Mouse (Mus musculus) thymus, postnatal 0 days (tissue): Measurements from ENCODE around the gene Zfp174. TPM values are rescaled to one million over a fixed set of nuclear protein-coding genes. Genes with fewer than 3 reads are reported as not detected.
A peak's percentile ranks its signal among the peaks of the same experiment; 100 is the strongest.
"Not testable (repeated sequence)": the region's sequence is repeated elsewhere in the genome, so short reads cannot be mapped to it uniquely, and the experiment has no call there.

Source experiments
- DNase-seq: peaks from one replicate; pipeline ENCODE4 v3.0.0-alpha.2; 2015; ENCODE audit warnings: low spot score
- polyA plus RNA-seq: library from polyadenylated mRNA; unstranded; fragments of >200 nt; fragmentation: Nextera tagmentation; extraction: Ambion mirVana; gene quantifications from 2 replicates; pipeline ENCODE4 v1.2.1, GENCODE M21; 2015

The Zfp174 gene
- 0.45 and 0.47 TPM in 2 replicates for polyA plus RNA-seq

DNA sequence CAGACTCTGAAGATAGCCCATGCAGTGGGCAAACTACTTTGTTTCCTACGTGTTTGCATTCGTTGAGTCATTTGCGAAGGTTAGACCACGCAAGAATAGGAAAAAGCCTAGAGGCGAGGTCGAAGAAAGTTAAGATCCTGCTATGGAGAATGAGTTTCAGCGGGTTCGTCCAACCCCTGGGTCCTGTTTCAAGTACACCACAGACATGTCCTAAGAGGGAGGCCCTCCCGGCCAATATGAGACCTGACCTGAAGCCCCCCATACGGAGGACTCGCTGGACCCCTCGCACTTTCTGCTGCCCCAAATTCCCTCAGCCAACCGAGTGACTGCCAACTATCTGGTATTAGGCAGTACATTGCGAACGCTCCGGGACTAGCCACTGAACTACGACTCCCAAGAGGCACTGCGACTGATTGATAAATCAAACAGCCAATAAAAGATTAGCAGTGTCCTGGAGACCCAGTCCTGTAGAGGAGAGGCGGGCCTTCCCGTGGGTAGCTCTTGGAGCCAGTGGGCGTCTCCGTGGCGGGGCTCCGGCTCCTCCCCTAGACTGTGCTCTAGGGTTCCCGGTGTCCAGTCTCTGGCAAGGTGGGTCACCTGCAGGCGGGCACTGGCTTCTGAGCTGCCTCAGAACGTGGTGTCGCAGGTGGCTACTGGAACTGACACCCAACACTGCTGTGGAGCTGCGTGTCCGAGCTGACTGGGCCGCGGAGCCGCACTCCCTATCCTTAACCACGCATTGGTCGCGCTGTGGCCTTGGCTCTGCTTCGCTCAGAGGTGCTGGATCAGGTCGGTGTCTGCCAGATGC, at the start of gene Zfp174:
TSS of gene Zfp174 (plus strand) at position 558 of the 808 bp plus-strand sequence.
- DNase-seq: peak; percentile 94

GRCm38 (mm10) chr16:3808176-3808575, 38.9 kb upstream of the Zfp174 start:
- DNase-seq: no peak

DNA sequence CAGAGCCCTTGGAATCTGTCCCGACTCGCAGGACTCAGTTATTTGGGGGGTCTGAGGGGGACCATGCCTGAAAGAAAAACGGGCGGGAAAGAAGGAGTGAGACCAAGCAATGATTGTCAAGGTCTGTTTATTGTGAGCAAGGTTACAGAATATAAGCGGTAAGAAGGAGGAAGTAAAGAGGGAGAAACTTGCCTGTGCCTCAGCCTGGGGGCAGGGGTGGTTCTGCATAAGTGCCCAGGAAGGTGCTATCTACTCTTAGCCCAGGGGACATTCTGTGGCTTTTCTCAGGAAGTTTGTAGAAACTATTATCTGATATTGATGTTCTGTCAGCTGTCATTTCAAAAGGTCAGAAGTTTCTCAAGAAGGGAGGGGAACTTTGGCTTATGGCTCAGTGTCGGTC, 32.4 kb upstream of the Zfp174 start:
- DNase-seq: peak; percentile 1

DNA sequence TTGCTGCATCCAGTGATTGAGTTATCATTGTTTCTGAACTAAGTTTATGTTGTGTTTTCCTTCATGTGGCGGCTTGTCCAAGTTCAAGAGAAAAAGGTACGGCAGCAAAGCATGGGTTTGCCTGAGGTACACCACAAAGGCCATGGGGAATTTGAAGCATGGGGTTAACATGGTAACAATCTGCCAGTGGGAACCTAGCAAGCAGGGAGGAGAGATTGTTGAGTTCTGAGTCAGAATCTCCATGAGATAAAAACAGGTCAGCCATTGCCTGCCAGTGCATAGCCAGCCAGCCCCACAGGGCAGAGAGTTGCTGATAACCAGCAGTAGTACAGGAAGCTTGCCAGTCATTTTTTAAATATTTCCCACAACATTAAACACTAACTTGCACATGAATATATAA, 26.9 kb upstream of the Zfp174 start:
- DNase-seq: no peak

GRCm38 (mm10) chr16:3828021-3828420, 19.0 kb upstream of the Zfp174 start:
- no peak for DNase-seq

- no peak for DNase-seq
Measured at GRCm38 (mm10) chr16:3829727-3830126, 17.3 kb upstream of the Zfp174 start.

- no peak for DNase-seq
Measured at GRCm38 (mm10) chr16:3830588-3831109, 16.4 kb upstream of the Zfp174 start, which contains the start of gene Olfr15. Olfr15 (plus strand) TSS chr16:3830878.

DNA sequence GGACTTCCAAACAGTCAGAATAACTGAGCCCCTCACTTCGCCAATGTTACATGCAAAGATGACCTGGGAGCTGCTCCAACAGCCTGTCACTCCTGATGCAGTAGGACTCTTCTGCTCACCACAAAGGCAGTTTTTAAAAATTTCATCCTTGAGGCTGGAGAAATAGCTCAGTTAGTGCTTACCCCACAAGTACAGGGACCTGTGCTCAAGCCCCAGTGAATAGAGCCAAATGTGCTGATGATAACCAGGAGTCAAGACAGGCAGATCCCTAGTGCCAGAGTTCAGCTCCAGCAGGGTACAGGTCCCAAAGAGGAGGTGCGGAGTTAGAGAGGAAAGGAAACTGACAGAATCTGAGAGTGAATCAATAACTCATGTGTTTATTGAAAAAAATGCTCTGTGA, 11.6 kb upstream of the Zfp174 start:
- no peak for DNase-seq

- DNase-seq: peak; percentile 43
Measured at GRCm38 (mm10) chr16:3839157-3839885, 7.7 kb upstream of the Zfp174 start.

GRCm38 (mm10) chr16:3842989-3843388, 4.1 kb upstream of the Zfp174 start:
- DNase-seq: no peak

DNA sequence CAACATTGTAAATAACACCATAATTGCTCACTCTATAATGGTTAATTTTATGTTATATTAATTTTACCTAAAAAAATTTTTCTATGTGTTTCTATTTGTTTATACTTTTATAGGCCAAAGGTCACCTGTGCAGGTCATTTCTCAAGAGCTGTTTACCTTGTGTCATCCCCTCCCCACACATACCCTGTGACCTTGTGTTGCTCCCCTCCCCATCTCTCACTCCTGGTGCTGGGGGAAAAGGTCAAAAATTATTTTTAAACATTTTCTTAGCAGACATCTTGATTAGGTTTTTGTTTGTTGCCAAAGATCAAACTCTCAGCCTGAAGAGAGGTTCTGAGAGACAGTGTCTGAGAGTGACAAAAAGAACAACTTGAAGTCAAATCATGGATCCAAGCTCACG, 3.3 kb upstream of the Zfp174 start:
- no peak for DNase-seq

DNA sequence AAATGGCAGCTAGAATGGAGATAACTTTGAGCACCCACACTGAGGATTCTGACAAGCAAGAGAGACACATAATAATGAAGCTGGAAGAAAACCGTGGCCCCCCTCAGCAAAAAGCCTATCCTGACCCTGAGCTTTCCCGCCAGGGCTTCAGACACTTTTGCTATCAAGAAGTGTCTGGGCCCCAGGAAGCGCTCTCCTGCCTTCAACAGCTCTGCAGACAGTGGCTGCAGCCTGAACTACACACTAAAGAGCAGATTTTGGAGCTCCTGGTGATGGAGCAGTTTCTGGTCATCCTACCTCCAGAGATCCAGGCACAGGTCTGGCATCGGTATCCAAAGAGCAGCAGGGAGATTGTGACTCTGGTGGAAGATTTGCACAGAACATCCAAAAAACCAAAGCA, 803 bp downstream of the Zfp174 start:
- peak; percentile 11 for DNase-seq

DNA sequence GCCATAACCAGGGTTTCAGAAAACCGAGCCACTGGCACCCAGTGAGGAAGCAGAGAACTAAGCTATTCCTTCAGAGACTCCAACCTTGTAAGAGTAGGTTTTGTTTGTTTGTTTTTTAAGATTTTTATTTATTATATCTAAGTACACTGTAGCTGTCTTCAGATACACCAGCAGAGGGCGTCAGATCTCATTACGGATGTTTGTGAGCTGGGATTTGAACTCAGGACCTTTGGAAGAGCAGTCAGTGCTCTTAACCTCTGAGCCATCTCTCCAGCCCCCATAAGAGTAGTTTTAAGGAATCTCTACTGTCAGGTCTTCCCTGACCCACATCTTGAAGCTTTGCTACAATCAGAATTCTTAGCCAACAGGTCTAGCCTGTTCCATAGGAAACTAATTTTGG, 1.3 kb downstream of the Zfp174 start:
- no peak for DNase-seq

- not testable (repeated sequence) for DNase-seq
Measured at GRCm38 (mm10) chr16:3851301-3851700, 4.2 kb downstream of the Zfp174 start.

DNA sequence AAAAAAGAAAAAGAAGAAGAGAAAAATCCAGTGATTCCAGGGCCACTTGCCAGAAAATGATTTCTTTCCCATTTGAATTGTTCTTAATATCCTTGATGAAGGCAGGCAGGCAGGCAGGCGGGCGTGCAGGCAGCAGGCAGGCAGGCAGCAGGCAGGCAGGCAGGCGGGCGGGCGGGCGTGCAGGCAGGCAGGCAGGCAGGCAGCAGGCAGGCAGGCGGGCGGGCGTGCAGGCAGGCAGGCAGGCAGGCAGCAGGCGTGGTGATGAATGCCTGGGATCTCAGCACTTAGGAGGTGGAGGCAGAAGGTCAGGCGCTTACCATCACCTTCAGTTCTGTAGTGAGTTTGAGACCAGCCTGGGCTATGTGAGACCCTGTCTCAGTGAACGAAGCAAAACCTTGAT, 5.5 kb downstream of the Zfp174 start:
- no peak for DNase-seq

- no peak for DNase-seq
Measured at GRCm38 (mm10) chr16:3854437-3855182, 7.5 kb downstream of the Zfp174 start.

DNA sequence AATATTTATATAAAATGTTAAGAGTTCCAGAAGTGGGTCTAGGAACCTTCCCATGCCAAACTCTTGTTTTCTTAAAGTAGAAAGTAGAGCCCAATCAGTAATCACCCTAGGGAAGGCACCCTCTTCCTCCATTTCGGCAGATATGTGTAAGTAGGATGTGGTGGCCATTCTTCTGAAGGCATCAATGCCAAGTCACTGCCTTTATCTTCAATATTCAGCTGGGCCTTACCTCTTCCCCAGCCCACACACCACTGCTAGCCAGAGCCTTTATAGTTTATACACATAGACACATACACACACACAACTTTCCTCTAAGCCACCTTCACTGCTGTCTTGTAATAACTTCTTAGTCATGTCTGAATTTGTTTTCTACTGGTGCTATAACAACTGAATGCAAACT, 8.7 kb downstream of the Zfp174 start:
- no peak for DNase-seq

GRCm38 (mm10) chr16:3859254-3859653, 12.2 kb downstream of the Zfp174 start:
- DNase-seq: no peak

DNA sequence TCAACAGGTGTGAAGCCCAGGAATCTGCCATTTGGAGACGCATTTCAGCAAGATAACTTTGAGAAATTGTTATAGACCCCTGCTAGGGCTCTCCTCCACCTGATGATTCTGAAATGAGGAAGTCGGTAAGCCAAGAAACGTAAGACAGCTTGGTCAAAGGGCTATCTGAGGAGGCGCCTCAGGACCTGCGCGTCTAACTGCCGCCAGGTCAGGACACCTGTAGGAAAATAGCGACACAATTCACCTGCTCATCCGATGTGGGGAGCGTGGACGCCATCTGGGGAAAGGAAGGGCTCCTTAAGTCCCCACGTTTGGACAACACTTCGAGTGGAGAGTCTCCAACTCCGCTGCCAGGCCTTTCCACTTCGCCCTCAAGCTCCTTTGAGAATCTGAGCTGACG, 24.7 kb downstream of the Zfp174 start:
- DNase-seq: no peak

- DNase-seq: peak; percentile 94
Measured at GRCm38 (mm10) chr16:3872216-3873047, 25.4 kb downstream of the Zfp174 start, which contains the start of gene Naa60. Naa60 (plus strand) TSS chr16:3872375.

GRCm38 (mm10) chr16:3876346-3876745, 29.3 kb downstream of the Zfp174 start:
- DNase-seq: no peak
